Mouse (Mus musculus) liver, postnatal 0 days (tissue): ENCODE results near the gene Stx17.

Source experiments
- CTCF ChIP-seq: sonication (generic); IDR thresholded peaks from 2 replicates; pipeline ENCODE4 v1.5.1; 2016; ENCODE audit warnings: antibody characterized with exemption, low read depth
- EP300 ChIP-seq: IDR thresholded peaks from 2 replicates; pipeline ENCODE4 v1.6.1; 2016; ENCODE audit warnings: antibody characterized with exemption, low read depth, mild to moderate bottlenecking

GRCm38 (mm10) chr4:48093221-48093620, 31.5 kb upstream of the Stx17 start:
- TF ChIP-seq CTCF = no peak
- TF ChIP-seq EP300 = no peak
